Mouse (Mus musculus): ENCODE measurements around the gene Krtap13-1.
"Not testable (repeated sequence)": the region's sequence is repeated elsewhere in the genome, so short reads cannot be mapped to it uniquely, and the experiment has no call there.

Krtap13-1 gene

GRCm38 (mm10) chr16:88728812-88729275 lies at the start of gene Krtap13-1:
TSS of gene Krtap13-1 (plus strand) at chr16:88728862.
- no peak for DNase-seq

DNA sequence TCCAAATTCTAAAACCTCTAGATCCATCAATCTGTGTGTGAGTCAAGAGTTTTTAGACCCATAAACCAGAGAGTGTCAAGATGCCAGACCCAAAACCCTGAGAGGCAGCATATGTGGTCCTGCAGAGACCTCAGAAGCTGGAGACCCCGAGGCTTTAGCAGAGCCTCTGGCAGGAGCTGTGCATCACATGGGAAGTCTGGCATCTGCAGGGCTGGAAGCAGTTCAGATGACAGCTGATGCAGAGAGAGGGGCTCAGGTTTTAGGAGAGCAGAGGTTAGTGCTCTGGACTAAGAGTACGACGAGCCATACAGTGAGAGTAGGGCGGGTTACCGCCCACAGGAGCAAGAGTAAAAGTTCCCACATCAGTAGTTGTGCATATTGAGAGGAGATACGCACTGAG lies 49.6 kb upstream of the Krtap13-1 start:
- no peak for DNase-seq

DNA sequence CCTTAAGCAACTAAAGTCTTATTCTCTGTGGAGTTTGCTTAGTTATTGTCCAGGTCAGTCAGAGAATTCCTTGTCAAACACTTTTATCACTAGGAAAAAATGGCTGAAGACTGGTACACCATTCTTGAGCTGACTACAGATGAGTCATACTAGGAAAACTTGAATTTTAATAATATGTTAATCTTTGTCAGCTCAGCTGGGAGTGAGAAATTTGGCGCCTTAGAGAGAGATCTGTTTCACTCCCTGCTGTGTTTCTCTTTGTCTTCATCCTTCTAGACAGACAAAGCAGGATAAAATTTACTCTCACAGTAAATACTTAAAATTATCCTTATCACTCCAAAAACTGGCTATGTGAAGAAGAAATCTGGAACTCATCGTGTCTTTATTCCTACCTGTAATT lies 47.4 kb upstream of the Krtap13-1 start:
- DNase-seq: no peak

- DNase-seq: no peak
Observed at GRCm38 (mm10) chr16:88696256-88696655, 32.4 kb upstream of the Krtap13-1 start.

- peak; percentile 63 to 77 for DNase-seq
Observed at GRCm38 (mm10) chr16:88701072-88701864, 27.4 kb upstream of the Krtap13-1 start.

DNA sequence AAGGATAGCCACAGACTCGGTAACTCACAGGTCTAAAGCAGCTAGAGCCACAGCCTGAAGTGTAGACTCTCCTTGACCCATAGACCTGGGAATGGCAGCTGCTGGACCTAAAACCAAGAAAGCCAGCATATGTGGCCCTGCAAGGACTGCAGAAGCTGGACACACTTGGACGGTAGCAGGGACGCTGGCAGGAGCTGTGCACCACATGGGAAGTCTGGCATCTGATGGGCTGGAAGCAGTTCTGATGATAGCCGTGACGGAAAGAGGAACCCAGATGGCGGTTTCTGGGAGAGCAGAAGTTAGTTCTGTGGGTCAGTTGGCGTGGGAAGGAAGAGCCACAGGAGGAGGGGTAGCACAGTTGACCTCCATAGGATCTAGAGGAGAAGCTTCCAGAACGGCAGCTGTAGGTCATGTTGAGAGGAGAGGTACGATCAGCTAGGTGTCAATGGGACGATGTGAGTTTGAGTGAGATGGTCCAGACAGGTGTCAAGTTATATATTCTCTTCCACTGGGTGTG lies 21.1 kb upstream of the Krtap13-1 start, which contains the start of gene 2310061N02Rik:
Gene 2310061N02Rik (minus strand): TSS at position 467 of the 517 bp plus-strand sequence.
- no peak for DNase-seq

- DNase-seq: no peak
Observed at GRCm38 (mm10) chr16:88710757-88711156, 17.9 kb upstream of the Krtap13-1 start.

GRCm38 (mm10) chr16:88711245-88711644 lies 17.4 kb upstream of the Krtap13-1 start:
- no peak for DNase-seq

GRCm38 (mm10) chr16:88716549-88716948 lies 12.1 kb upstream of the Krtap13-1 start:
- no peak for DNase-seq

DNA sequence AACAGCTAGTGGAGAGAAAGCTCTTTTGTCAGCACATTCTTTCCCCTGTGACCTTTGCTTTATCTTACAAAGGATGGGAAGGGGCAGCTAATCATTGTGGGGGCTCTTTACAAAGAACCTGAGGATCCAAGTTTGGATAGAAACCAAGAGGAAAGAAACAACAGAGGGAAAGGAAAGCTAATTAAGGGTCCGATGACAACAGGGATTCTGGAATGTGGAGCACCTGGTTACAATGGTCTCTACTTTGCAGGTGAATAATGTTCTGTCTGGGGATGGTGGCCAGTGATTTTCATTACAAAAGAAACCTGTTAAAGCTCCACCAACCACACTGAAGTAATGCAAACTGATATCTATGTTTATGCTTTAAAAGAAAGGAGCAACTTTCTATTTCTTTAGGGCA lies 8.6 kb upstream of the Krtap13-1 start:
- DNase-seq: no peak

- no peak for DNase-seq
Observed at GRCm38 (mm10) chr16:88735391-88735790, 6.7 kb downstream of the Krtap13-1 start.

DNA sequence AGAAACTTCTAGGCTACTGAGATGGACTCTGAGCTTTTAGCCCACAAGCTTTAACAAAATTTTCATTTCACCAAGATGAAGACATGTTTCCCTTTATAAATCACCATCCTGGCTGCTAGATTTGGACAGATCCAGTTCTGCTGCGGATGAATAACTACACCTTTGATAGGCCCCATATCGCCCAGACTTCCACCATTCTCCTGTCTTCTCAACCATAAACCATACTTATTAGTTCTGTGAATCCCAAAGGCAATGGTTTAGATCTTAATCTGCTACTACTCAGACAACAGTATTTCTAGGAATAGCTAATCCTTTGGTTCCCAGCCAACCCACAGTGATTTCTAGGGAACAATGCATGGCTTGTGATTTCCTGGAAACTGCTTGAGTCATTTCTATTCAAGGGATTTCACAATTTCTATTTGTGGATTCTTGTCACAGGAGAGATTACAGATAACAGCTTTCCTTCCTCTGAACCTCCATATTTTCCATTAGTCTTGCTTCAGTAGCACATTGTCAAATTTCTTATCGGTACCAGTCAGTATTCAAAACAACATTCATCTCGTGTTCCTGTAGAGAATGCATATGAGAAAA lies 16.2 kb downstream of the Krtap13-1 start:
- DNase-seq: no peak

- DNase-seq: no peak
Observed at GRCm38 (mm10) chr16:88747943-88748342, 19.3 kb downstream of the Krtap13-1 start.

GRCm38 (mm10) chr16:88751535-88751934 lies 22.9 kb downstream of the Krtap13-1 start, which contains the start of gene Krtap13:
TSS of gene Krtap13 (minus strand) at chr16:88751635.
- not testable (repeated sequence) for DNase-seq

DNA sequence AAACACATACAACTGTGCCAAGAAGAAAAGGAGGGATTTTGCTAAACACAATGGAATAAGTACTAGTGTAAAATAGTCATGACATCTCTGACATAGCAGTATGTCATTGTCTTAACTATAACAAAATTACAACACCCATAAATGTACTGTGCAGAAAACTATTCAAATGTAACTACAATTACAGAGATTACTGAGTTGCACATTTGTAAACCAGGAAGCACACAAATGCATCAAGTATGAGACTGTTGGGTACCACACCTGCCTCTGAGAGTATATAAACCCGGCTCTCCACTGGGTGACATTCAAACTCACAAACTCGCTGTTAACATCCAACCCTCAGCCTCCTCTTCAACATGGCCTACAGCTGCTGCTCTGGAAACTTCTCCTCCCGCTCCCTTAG lies 29.9 kb downstream of the Krtap13-1 start, which contains the start of gene 2310034C09Rik:
Gene 2310034C09Rik (plus strand): TSS at position 301 of the 400 bp plus-strand sequence.
- not testable (repeated sequence) for DNase-seq

DNA sequence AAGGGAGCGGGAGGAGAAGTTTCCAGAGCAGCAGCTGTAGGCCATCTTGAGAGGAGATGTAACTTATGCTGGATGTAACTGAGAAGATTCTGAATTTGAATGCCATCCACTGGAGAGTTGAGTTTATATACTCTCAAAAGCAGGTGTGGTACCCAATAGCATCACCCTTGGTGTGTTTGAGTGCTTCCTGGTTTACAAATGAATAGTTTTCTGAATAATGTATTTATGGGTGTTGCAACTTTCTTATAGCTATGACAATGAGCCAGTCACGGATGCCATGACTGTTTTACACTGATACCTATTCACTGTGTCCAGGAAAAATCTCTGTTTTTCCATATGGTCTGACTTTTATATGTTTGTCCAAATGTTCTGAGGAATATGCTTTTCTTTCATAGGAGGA lies 45.4 kb downstream of the Krtap13-1 start, which contains the start of gene 2310057N15Rik:
Gene 2310057N15Rik (minus strand): TSS at position 101 of the 400 bp plus-strand sequence.
- DNase-seq: no peak

DNA sequence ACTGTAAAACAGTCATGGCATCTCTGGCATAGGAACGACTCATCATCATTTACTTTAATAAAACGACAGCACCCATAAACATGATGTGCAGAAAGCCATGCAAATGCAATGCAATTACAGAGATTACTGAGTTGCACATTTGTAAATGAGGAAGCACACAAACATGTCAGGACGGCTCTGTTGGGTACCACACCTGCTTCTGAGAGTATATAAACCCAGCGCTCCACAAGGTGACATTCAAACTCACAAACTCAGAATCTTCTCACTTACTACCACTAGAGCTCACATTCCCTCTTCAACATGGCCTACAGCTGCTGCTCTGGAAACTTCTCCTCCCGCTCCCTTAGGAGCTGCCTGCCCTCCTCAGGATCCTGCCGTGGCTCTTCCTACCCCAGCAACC lies 48.9 kb downstream of the Krtap13-1 start, which contains the start of gene Gm5965:
Gene Gm5965 (plus strand): TSS at position 301 of the 400 bp plus-strand sequence.
- DNase-seq: no peak
